Mouse (Mus musculus) stomach, embryonic 16.5 days (tissue): ENCODE data around the gene Ccdc157. TPM values are rescaled to one million over a fixed set of nuclear protein-coding genes. Genes with fewer than 3 reads are reported as not detected.

Source experiments
- ATAC-seq: fragments of 200-750 bp; cut with Nextera tagmentation; 2 replicates; pipeline ENCODE4 v1.8.0; 2017; ENCODE audit warnings: moderate number of reproducible peaks, moderate TSS enrichment; ENCODE audit not compliant: insufficient read depth, low FRiP score
- H3K27ac ChIP-seq: fragments of 300-500 bp; sonication (generic); 2 replicates; pipeline ENCODE4 v1.5.1; 2014; ENCODE audit warnings: low read length
- H3K27me3 ChIP-seq: fragments of 300-500 bp; sonication (generic); 2 replicates; pipeline ENCODE4 v1.6.1; 2014; ENCODE audit warnings: low read length, control low read depth, mixed read lengths; ENCODE audit not compliant: control insufficient read depth, insufficient read depth
- H3K36me3 ChIP-seq: fragments of 300-500 bp; sonication (generic); 2 replicates; pipeline ENCODE4 v1.6.1; 2014; ENCODE audit warnings: low read length; ENCODE audit not compliant: control insufficient read depth, insufficient read depth
- H3K4me1 ChIP-seq: fragments of 300-500 bp; sonication (generic); 2 replicates; pipeline ENCODE4 v1.6.1; 2014; ENCODE audit warnings: low read length, control low read depth, mixed read lengths; ENCODE audit not compliant: control insufficient read depth, insufficient read depth
- H3K4me2 ChIP-seq: fragments of 300-500 bp; sonication (generic); 2 replicates; pipeline ENCODE4 v1.6.1; 2014; ENCODE audit warnings: low read depth, low read length, mixed read lengths
- H3K4me3 ChIP-seq: fragments of 300-500 bp; sonication (generic); replicated peaks from 2 replicates; pipeline ENCODE4 v1.5.1; 2014; ENCODE audit warnings: mild to moderate bottlenecking, low read length
- H3K9ac ChIP-seq: fragments of 300-500 bp; sonication (generic); 2 replicates; pipeline ENCODE4 v1.6.1; 2014; ENCODE audit warnings: low read length
- H3K9me3 ChIP-seq: fragments of 300-500 bp; sonication (generic); replicated peaks from 2 replicates; pipeline ENCODE4 v1.6.1; 2016; ENCODE audit warnings: low read length, control low read depth; ENCODE audit not compliant: control insufficient read depth
- WGBS: fragments of 180-500 bp; shearing (Covaris S2); extraction: QIAGEN DNeasy Blood & Tissue Kit; methylation state at CpG from one replicate; pipeline ENCODE4 v1.1.7; 2014; 5-methylcytosine and 5-hydroxymethylcytosine counted together
- polyA plus RNA-seq: library from polyadenylated mRNA; unstranded; fragments of >200 nt; fragmentation: Nextera tagmentation; extraction: Ambion mirVana; gene quantifications from 2 replicates; pipeline ENCODE4 v1.2.1, GENCODE M21; 2015

The Ccdc157 gene
- polyA plus RNA-seq, 1 experiment from 2014 or later: 5.7 TPM

GRCm38 (mm10) chr11:4103522-4103921 is 56.6 kb downstream of the Ccdc157 start:
- no peak for ATAC-seq
- no peaks in the 10 kb centered on the region for H3K4me1 ChIP-seq
- no peak overlapping the region for H3K4me3 ChIP-seq
- WGBS: 66% methylated on average over 14 of the region's 14 CpGs
- H3K27me3 ChIP-seq: no peaks in the 10 kb centered on the region
- H3K9me3 ChIP-seq: no peaks in the 10 kb centered on the region
- no peak overlapping the region for H3K4me2 ChIP-seq
- no peak overlapping the region for H3K27ac ChIP-seq
- no peaks in the 10 kb centered on the region for H3K36me3 ChIP-seq
- no peak overlapping the region for H3K9ac ChIP-seq

GRCm38 (mm10) chr11:4101851-4102250 is 58.2 kb downstream of the Ccdc157 start:
- Histone ChIP-seq H3K27ac (no peak overlapping the region), H3K36me3 (no peaks in the 10 kb centered on the region), H3K4me2 (no peak overlapping the region), H3K9ac (no peak overlapping the region), H3K9me3 (no peaks in the 10 kb centered on the region), H3K4me3 (no peak overlapping the region), H3K4me1 (peaks cover 5% of the 10 kb centered on the region; the same call in 1 of the 2 replicates), H3K27me3 (no peaks in the 10 kb centered on the region)
- WGBS: 79% methylated on average over 5 of the region's 5 CpGs
- ATAC-seq: no peak

- H3K4me2 ChIP-seq: no peak overlapping the region
- peaks cover 13% of the 10 kb centered on the region for H3K4me1 ChIP-seq
- no peak overlapping the region for H3K27ac ChIP-seq
- H3K27me3 ChIP-seq: no peaks in the 10 kb centered on the region
- H3K36me3 ChIP-seq: no peaks in the 10 kb centered on the region
- no peak overlapping the region for H3K4me3 ChIP-seq
- WGBS: 73% methylated on average over 3 of the region's 3 CpGs
- H3K9ac ChIP-seq: peak overlapping the region; percentile 19; the same call in 1 of the 2 replicates
- ATAC-seq: no peak
- no peaks in the 10 kb centered on the region for H3K9me3 ChIP-seq
These were observed 60.6 kb downstream of the Ccdc157 start for GRCm38 (mm10) chr11:4099447-4099846.

- no peak overlapping the region for H3K9ac ChIP-seq
- no peaks in the 10 kb centered on the region for H3K9me3 ChIP-seq
- H3K27ac ChIP-seq: no peak overlapping the region
- no peaks in the 10 kb centered on the region for H3K36me3 ChIP-seq
- ATAC-seq: no peak
- H3K27me3 ChIP-seq: no peaks in the 10 kb centered on the region
- H3K4me3 ChIP-seq: no peak overlapping the region
- 67% methylated on average over 7 of the region's 7 CpGs for WGBS
- H3K4me1 ChIP-seq: peaks cover 13% of the 10 kb centered on the region
- H3K4me2 ChIP-seq: no peak overlapping the region
These were observed 61.3 kb downstream of the Ccdc157 start for GRCm38 (mm10) chr11:4098816-4099215.

- no peak for ATAC-seq
- 56% methylated on average over 8 of the region's 8 CpGs for WGBS
These were observed 62.0 kb downstream of the Ccdc157 start for GRCm38 (mm10) chr11:4098120-4098519.

GRCm38 (mm10) chr11:4097091-4097621 is 62.9 kb downstream of the Ccdc157 start:
- Histone ChIP-seq H3K4me2 (peak overlapping the region; percentile 93), H3K9me3 (no peaks in the 10 kb centered on the region), H3K4me1 (peaks cover 13% of the 10 kb centered on the region), H3K27ac (peak overlapping the region; percentile 91), H3K27me3 (no peaks in the 10 kb centered on the region), H3K9ac (peak overlapping the region; percentile 85), H3K36me3 (no peaks in the 10 kb centered on the region), H3K4me3 (peak overlapping the region; percentile 56)
- 29% methylated on average over 10 of the region's 10 CpGs for WGBS
- ATAC-seq: 0 out of 2 replicates have a peak, but pooled peaks have one; percentile 6

More at GRCm38 (mm10) chr11:4098120-4098519, 62.0 kb downstream of the Ccdc157 start:
- no peak overlapping the region for H3K9ac ChIP-seq
- no peak overlapping the region for H3K4me2 ChIP-seq
- no peak overlapping the region for H3K27ac ChIP-seq
- H3K27me3 ChIP-seq: no peaks in the 10 kb centered on the region
- no peaks in the 10 kb centered on the region for H3K9me3 ChIP-seq
- H3K4me1 ChIP-seq: peaks cover 13% of the 10 kb centered on the region
- no peaks in the 10 kb centered on the region for H3K36me3 ChIP-seq
- H3K4me3 ChIP-seq: no peak overlapping the region

GRCm38 (mm10) chr11:4096054-4096984 is 63.8 kb downstream of the Ccdc157 start:
- peak overlapping the region; percentile 85 for H3K9ac ChIP-seq
- H3K4me3 ChIP-seq: peak overlapping the region; percentile 56
- peaks cover 3% of the 10 kb centered on the region for H3K36me3 ChIP-seq
- peak overlapping the region; percentile 91 for H3K27ac ChIP-seq
- H3K27me3 ChIP-seq: no peaks in the 10 kb centered on the region
- 2% methylated on average over 45 of the region's 45 CpGs for WGBS
- ATAC-seq: peak; percentile 97
- H3K4me2 ChIP-seq: peak overlapping the region; percentile 93
- H3K9me3 ChIP-seq: peaks cover 2% of the 10 kb centered on the region; the same call in 1 of the 2 replicates
- peaks cover 13% of the 10 kb centered on the region for H3K4me1 ChIP-seq

GRCm38 (mm10) chr11:4095171-4096053 is 64.7 kb downstream of the Ccdc157 start, which contains the start of gene Mtfp1:
Mtfp1 (minus strand) TSS chr11:4095445.
- peak within 1 kb of the TSS; percentile 93 for H3K4me2 ChIP-seq
- peak within 1 kb of the TSS; percentile 56 for H3K4me3 ChIP-seq
- 4% methylated on average over 34 of the region's 34 CpGs for WGBS
- peak within 1 kb of the TSS; percentile 71 for H3K9ac ChIP-seq
- peak; percentile 18; the same call in 1 of the 2 replicates for ATAC-seq
- H3K36me3 ChIP-seq: peaks cover 10% of the 10 kb centered on the region
- peaks cover 13% of the 10 kb centered on the region for H3K4me1 ChIP-seq
- peaks cover 11% of the 10 kb centered on the region; the same call in 1 of the 2 replicates for H3K9me3 ChIP-seq
- peak within 1 kb of the TSS; percentile 88 for H3K27ac ChIP-seq
- no peaks in the 10 kb centered on the region for H3K27me3 ChIP-seq
